Mouse (Mus musculus): Measurements from ENCODE around the gene Sdccag8.

The Sdccag8 gene

DNA sequence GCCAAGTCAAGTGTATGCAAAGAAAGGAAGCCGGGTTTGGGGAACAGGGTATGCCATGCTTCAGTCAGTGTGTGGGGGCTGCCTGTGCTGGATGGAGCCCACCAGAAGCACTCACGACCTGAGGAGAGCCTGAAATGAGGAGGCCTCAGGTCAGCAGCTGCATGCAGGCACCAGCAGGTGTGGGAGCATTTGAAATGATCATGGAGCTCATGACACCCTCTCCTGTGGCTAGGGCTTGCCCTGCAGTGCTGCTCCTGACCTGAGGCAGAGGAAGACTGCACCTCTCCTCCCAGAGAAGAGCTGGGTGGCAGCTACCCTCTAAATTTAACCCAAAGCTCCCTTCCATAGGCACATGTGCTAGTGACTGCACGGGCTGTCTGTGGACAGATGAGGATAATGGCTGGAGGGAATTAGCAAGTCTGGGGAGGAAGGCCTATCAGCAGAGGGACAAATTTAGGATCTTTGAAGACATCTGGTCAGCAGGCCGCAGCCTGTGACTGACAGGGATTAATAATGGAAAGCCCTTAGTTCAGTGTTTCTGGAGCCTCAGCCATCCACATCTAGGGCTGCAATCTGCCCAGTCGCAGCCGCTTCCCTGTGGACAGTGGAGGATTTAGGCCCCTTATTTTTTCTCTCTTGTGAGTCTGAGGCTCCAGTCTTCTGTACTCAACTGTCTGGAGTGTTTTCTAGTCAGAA lies 196.3 kb downstream of the Sdccag8 start:
- no peak for DNase-seq (ENCODE audit: extremely low spot score)

DNA sequence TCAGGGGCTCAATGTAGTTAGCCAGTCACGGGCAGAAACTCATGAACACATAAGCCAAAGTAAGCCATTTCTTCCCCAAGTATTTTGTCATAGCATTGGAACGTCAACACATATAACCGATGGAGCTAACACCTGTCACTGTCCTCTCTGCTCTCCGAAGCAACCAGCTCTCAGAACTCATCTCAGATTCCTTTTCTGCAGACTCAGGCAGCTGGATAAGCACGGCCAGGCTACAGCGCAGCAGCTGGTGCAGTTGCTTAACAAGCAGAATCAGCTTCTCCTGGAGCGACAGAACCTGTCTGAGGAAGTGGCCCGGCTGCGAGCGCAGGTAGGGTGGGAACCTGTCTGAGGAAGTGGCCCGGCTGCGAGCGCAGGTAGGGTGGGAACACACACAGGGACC lies 197.2 kb downstream of the Sdccag8 start:
- no peak for DNase-seq (ENCODE audit: extremely low spot score)

DNA sequence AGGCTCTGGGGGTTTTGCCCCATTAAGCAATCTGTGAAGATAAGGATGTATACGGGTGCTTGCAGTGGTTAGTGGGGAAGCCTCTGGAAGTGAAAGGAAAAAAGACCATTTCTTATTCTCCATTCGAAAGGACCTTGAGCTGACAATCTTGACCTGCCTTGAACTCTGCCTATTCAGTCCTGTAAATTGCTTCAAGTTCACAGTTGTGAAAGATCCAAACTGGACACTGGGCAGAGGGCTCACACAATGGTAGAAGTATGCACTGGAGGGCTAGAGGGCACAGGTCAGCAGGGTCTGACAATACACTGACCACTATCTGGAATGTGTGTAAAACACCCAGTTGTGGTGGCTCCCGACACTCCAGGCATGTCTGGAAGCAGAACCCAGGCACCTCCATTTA lies 198.3 kb downstream of the Sdccag8 start:
- DNase-seq (ENCODE audit: extremely low spot score) = no peak

DNA sequence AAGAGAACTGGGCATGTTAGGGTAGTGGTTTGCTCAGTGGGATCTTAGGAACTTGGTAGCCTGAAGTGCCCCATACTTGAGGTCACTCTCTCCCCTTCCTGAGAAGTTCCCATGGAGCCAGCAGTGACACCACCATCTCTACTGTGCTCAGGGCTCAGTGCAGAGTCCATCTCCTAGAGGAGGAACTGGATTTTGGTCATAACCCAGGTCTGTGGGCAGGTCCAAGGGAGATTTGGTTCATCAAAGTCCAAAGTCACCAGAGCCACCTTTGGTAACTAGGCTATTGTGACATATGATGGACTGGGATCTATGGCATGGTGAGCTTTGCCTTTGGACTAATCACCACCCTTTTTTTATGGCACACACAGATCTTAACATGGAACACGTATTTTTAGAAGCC lies 198.9 kb downstream of the Sdccag8 start:
- no peak for DNase-seq (ENCODE audit: extremely low spot score)

DNA sequence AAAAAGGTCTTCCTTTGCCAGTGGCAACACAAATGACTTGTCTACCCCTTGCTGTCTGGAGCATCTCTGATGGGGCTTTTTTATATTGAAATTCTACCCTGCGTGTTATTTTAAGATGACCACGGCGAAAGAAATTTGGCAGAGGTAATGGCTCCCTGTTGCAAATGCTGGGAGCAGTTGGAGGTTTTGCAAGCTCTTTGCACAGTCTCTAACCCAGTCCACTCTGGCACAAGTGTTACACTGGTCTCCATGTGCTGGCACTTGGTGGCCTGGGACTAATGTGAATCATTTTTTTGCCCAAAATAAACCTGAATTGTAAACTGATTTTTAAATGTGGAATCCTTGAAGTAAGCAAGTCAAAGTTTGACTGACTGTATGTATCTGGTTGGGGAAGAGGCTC lies 199.3 kb downstream of the Sdccag8 start:
- DNase-seq (ENCODE audit: extremely low spot score) = no peak

DNA sequence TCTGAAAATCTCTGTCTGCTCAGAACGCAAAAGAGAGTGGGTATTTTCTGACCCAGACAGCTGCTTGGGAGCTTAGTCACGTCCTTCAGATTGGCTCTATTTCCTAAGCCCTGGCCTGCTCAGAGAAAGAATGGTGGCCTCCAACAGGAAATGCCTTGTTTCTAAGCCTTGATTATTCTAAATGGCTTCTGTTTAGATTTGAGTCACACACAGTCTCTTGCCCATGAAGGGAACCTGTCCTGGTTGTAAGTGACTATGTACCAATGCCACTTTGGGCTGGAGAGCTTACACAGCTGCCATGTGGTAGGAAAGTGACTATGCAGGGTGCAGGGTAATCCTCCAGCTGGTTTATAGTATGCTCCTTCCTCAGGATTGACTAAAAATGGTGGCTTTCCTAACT lies 199.9 kb downstream of the Sdccag8 start:
- DNase-seq (ENCODE audit: extremely low spot score) = no peak

DNA sequence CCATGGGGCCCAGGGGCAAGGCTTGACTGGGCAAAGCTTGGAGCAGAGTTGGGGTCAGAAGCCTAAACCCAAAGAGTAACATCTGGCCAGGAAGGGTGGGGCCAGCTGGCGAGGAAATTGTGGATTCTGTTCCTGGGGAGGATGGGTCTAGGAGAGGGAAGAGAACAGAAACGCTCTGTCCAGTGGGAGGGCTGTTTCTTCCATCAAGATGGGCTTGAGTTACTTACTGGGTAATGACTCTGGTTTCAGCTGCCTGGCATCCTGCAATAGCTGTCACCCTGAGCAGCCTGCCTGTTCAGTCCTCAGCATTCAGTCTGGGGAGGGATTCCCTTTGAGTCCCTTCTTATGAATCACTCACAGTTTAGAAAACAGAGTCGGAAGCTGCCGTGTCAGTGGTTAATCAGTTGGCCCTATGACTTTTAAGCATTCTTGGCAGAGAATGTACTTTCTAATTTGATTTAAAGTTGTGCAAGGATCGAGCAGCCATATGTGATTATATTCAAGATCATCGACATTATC lies 200.5 kb downstream of the Sdccag8 start:
- no peak for DNase-seq (ENCODE audit: extremely low spot score)

DNA sequence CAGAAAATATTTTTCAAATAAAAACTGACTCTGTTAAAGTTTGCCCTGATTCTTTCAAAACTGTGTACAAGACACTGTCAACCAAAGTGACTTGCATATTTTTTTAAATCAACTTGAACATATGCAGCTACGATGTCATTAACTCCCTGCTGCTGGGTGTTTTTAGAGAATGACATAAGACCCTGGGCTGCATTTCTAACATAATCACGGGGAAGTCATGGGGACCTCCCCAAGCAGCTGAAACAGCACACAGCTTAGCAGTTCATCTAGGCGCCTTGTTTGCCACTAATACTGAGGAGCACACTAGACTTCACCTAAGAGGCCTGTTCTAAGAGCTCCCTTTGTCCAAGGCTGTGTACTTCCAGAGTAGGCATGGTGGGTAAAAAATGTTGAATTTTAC lies 201.5 kb downstream of the Sdccag8 start:
- DNase-seq (ENCODE audit: extremely low spot score) = no peak

DNA sequence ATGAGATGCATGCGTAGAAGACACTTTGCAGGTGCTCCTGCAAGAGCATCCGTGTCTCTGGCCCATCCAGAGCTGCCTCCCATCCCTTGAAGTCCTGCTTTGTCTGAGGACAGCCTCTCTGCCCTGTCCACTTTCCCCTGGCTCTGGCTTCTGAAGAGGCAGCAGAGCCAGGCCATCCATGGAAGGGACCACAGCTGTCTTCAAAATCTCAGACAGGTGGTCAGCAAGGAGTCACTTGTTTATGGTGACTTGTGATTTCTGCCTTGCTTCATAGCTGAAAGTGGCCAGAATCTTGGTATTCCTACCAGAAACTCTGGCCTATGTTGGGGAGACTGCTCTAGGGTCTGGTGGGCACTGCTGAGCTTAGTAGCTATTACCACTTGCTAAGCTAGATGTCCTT lies 202.3 kb downstream of the Sdccag8 start:
- DNase-seq (ENCODE audit: extremely low spot score) = no peak

DNA sequence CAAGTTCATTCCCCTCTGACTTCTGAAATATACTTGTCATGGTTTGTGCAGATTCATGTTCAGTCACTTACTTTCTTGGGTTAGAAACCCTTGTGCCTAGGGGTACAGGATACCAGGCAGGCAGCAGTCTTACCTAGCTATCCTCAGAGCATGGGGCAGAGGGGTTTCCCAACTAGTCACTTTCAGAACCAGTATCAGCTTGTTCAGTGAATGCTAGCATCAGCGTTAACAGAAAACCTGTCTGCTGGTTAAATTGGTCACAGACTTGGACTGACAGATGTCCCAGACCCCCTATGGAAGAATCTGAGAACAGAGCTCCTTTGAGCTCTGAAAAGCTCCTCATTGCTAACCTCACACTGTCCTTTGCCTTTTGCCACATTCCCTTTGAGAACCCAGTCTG lies 204.3 kb downstream of the Sdccag8 start:
- DNase-seq (ENCODE audit: extremely low spot score) = no peak

DNA sequence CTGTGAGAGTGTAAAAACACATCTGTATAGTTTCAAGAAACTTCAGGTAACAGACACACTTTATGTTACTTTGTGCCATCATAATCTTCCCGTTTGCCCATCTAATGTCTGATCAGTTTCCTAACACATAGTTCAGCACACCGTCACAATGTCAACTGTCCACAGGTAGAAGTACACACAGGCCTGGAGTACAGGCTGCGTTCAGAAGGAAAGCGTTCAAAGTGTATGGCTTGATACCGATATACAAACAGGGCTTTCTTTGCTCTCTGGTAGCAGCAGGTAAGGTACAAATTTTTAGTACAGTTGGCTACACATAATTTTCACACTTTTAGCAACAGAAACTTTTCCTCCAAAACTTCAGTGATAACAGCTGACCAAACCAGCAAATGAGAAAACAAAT lies 205.2 kb downstream of the Sdccag8 start:
- no peak for DNase-seq (ENCODE audit: extremely low spot score)

DNA sequence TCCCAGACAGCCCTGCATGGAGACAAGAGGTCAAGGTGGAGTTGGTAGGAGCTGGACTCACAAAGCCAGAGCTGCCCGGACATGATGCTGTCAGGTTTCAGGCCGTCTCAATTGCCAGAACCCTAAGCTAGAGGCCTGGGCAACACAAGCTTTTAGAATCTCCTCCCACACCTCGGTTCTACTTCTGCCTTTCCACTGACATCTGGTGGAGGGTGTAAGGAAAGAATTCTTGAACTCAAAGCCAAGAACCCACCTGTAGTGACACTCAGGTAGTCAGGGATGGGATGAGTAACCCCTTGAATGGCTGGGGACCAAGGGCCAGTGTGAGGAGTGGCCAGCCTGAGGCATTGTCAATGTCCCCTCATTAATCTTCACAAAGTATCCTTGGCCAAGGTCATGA lies 208.3 kb downstream of the Sdccag8 start:
- no peak for DNase-seq (ENCODE audit: extremely low spot score)

DNA sequence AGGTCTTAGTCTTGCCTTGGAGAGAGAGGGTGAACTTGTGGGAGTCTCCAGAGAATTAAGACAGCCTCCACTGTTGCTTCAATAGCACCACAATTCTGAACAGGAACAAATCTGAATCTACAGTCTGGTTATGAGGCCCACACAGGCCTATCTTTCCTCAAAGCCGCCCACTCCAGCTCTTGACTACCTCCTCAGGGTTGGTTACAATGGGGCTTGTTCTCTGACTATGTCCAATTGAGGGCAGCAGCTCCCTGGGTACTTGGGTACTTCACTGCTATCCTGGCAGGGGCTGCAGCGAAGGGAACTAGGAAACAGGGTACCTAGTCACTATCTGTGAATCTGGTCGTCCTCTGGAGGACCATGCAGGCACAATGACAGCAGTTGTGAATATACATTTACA lies 213.2 kb downstream of the Sdccag8 start:
- DNase-seq (ENCODE audit: extremely low spot score) = no peak

DNA sequence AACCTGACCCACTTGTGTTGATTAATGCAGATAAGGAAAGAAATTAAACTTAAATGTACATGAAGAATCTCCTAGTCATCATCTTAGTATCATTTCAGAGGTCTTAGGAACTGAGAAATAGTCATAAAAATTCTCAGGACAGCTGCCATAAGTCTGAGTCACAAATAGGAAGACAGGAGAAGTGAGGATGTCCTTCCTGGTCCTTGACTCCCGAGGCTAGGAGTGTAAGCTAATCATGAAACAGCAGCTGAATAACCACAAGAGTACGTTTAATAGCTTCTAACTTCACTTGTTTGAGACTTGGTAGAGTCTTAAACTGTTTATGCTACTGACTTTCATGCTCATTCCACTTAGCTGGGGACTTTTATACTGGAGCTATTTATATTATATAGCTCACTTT lies 214.6 kb downstream of the Sdccag8 start:
- DNase-seq (ENCODE audit: extremely low spot score) = no peak

DNA sequence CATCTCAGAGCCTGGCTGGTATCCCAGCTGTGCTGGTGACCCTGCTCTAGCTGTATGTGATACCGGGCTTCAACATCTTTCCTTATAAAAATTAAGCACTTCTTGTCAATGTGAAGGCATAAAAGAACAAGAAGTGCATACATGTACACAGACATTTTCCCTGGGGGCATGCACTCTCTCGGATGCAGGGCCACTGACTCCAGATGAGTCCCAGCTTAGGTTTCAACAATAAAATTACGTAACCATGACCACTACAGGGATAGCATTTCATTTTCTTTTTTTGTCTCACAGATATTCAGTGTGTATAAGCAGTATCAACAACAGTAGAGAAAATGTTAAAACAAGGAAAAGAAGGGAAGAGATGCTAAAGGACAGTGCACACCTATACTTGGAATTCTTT lies 216.2 kb downstream of the Sdccag8 start:
- no peak for DNase-seq (ENCODE audit: extremely low spot score)

DNA sequence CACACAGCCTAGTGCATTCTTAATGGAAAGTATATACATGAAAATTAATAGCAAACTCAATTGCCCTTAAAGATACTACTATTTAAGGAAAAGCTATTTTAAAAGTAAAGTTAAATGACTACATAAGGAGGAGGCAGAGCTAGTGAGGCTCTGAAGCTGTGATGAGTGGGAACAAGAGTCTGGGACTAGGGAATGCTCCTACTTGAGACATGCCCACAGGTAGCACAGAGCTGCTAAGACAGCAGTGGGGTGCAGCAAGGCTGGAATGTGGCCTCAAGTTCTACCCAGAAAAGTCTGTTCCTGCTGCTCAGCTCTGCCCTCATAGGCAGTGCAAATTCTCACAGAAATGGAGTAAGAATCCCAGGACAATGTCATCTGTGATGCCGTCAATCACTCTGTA lies 216.7 kb downstream of the Sdccag8 start:
- DNase-seq (ENCODE audit: extremely low spot score) = no peak

DNA sequence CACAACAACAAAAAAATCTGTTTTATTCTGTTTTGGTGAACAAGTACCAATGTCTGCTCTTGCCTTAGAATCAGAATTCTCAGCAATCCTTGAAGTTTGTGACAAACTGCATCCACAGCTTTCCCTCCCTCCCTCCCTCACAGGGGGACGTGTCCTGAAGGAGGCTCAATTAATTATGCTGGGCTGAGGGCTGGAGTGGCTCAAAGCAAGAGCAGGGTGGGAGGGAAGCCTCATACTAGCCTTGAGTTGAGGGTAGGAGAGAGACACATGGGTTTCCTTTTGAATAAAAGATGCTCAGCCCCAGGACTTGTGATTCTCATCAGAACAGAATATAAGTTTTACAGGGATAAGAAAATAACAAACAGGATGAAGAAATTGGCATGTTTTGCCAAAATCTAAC lies 217.8 kb downstream of the Sdccag8 start:
- no peak for DNase-seq (ENCODE audit: extremely low spot score)

DNA sequence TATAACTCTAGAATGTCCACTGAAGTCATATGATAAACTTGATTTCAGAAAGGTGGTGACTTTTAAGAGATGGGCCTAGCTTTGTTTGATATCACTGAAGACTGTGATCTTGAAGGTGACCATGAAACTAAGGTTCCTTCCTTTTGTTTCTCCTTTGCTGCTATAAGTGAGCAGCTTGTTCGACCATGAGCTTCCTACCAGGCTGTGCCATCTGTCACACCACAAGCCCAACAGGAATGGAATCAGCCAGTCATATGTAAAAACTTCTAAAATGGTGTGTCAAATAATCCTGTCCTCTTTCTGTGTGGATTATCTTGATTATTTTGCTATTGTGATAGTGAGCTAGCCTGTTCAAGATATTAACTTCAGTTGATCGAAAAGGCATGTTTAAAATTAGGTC lies 221.0 kb downstream of the Sdccag8 start:
- no peak for DNase-seq (ENCODE audit: extremely low spot score)

DNA sequence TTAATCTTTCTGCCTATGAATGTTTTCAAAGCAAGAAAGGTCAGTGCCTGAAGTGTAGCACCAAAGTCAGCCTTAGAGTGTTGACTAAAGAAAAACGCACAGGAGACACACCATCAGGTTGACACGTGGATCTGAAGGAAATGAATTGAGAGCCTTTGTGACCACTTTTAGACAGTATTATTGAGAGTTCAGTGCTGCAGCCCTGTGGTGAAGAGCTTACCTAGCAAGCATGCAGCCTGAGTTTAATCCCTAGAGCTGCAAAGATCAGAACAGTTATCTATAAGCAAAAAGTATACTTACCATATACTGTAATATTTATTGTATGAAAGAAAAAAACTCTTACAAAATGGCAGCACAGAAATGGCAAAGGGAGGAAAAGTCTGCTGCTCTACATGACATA lies 223.9 kb downstream of the Sdccag8 start:
- DNase-seq (ENCODE audit: extremely low spot score) = no peak

DNA sequence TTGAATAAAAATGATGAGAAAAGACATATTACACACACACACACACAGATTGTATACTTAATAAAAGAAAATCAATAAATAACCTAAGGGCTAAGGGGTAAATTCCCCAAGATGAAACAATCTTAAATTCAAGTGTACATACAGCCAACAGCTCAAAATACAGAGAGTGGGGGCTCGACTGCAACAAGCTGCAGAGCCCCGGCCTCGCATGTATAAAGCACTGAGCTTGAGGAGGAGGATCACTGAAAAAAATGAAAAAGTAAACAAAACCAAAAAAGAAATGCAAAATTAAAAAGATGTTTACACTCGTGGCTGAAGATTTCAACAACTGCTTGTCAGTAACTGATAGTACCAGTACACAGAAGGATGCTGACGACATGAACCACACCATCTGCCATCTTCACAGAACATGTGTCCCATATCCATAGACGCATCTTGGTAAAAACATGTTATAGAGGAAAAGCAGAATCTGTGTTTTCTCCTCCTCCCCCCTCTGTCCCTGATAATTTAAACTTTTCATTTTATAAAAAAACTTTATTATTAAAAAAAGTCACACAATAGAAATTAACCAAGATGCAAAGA lies 224.7 kb downstream of the Sdccag8 start:
- no peak for DNase-seq (ENCODE audit: extremely low spot score)

DNA sequence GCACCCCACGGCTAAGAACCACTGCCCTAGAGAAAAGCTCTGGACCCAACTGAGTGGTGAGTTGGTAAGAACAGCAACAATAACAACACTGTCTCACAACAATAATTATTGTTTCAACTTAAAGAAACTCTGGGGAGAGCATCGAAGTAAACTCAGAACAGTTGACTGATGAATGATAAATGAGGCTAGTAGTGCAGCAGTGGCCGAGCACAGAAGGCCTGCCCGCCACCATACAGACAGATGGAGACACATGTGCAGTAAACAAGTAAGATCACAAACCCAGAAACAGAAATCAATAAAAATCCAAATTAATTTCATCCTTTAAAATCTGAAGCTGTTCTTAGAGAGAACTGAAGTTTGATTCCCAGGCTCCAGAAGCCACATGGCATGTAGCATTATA lies 225.6 kb downstream of the Sdccag8 start:
- no peak for DNase-seq (ENCODE audit: extremely low spot score)

DNA sequence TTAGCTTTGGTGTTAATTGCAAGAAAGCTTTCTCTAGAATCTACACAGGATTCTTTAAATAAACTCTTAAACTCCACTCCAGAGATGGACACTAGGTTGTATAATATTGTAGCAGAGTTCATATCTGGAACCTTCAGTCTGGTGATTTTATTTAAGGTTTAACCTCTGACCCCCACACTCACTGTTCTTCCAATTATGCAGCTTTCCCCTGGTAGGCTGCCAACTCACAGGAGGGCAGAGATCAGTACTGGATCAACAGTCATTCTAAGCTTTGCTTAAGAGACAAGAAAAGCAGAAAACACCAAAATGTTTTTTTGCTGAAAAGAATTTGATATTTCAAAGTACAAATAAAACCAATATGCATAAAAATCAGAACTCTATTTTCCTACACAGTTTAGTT lies 231.4 kb downstream of the Sdccag8 start:
- no peak for DNase-seq (ENCODE audit: extremely low spot score)

DNA sequence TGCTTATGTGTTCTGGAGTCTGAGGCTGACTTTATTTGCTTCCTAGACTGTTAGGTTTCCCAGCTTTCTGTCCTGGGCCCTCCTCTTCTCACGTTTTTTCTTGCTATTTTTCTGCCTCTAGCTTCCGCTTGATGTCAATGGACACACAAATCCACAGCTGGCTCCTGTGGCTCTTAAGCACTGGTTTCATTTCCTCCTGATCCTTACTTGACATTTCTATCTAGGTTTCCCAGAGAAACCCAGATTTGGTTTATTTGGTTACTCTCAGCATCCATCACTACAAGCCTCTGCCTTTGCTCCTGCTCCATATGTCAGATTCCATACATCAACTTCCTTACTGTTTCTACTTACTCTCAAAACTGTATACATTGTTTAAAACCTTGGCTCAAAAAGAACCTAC lies 232.5 kb downstream of the Sdccag8 start:
- DNase-seq (ENCODE audit: extremely low spot score) = no peak

DNA sequence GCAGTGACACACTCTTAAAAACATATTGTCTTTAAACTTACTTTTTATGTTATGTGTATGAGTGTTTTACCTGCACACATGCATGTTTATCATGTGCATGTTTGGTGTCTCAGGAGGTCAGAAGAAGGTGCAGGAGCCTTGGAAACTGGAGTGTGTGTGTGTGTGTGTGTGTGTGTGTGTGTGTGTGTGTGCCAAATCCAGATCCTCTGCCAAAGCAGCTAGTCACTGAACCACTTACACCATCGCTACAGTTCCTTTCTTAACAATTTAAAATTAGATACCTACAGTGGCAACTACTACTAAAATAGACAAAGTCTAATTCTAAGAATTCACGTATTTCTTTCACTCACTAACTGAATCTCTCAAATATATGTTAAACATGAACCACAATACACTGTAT lies 234.3 kb downstream of the Sdccag8 start:
- no peak for DNase-seq (ENCODE audit: extremely low spot score)
